Mouse (Mus musculus): Measurements from ENCODE around the gene Kcnab1. TPM values are rescaled to one million over a fixed set of nuclear protein-coding genes. Genes with fewer than 3 reads are reported as not detected.

The Kcnab1 gene
- total and polyA plus RNA-seq, 3 experiments = 0.38 to 0.81 (median 0.76) TPM

DNA sequence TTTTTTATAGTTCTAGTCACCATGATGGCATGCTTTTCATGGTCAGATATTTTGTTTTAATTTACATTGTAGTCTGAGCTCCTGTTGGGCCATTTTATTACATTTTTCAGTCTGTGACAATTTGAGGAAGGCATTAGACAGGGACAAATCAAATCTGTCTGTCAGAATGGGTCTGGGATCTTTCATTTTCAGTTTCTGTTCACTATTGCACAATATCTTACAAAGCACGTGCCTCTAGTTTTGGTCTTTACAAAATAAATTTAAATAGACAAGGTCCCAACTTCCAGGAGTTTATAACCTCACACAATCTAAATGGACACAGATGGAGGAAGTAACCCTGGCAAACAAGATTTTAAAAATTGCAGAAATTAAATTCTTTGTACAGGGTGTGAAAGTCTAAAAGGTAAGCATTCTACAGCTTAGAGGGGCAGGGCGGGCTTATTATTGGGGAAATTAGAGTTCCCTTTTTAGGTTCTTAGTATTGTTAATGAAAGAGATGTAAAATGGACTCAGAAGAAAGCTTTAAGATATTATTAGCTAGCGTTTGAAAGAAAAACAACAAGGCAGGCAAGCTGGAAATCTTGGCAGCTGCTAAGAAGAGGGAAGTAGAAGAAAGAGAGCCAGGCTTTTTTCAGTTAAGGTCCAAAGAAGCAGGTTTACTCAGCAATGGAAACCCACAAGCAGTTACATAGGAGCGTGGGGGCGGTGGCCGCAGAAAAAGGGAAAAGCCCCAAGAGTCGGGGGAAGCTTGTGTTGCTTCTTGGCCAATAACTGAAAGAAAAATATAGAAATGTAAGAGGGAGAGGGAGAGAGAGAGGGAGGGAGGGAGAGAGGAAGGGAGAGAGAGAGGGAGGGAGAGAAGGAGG is 78.9 kb downstream of the Kcnab1 start:
- Histone ChIP-seq H3K4me3 (replicated peaks in 1 of 3; ENCODE audit: low read depth in 2 of 3, low read length in 2 of 3, poor library complexity in 1 of 3) (no peak overlapping the region), H3K27ac (ENCODE audit: insufficient read depth, low read depth) (no peak overlapping the region), H3K36me3 (replicated peaks in 1 of 2; ENCODE audit: control insufficient read depth in 1 of 2, insufficient read depth in 1 of 2, low read length in 1 of 2) (no peaks in the 10 kb centered on the region), H3K9me3 (replicated peaks; ENCODE audit: low read length) (no peaks in the 10 kb centered on the region), H3K9ac (ENCODE audit: insufficient read depth, low read depth) (no peak overlapping the region), H3K4me2 (ENCODE audit: insufficient read depth, low read depth, poor library complexity, severe bottlenecking) (peak overlapping the region; percentile 89), H3K4me1 (ENCODE audit: control insufficient read depth in 1 of 2, insufficient read depth in 2 of 2) (peaks cover 0 to 21% of the 10 kb centered on the region in 2 experiments; a peak in 2 of 4 replicates), H3K27me3 (replicated peaks) (no peaks in the 10 kb centered on the region), H3K79me2 (replicated peaks; ENCODE audit: control insufficient read depth, extremely low read depth, insufficient read depth, poor library complexity, severe bottlenecking) (no peaks in the 10 kb centered on the region)
- no peak for TF ChIP-seq MAX (IDR thresholded peaks at IDR 0.05; ENCODE audit: low read length)
- TF ChIP-seq MAZ (IDR thresholded peaks at IDR 0.05; ENCODE audit: low read depth, low read length) = no peak
- peak; percentile 54 for TF ChIP-seq EP300 (IDR thresholded peaks at IDR 0.05; ENCODE audit: low read length)
- TF ChIP-seq ETS1 (conservative IDR thresholded peaks at IDR 0.05; ENCODE audit: low read depth, low read length) = peak; percentile 27; the same call in 1 of the 2 replicates
- TF ChIP-seq BHLHE40 (IDR thresholded peaks at IDR 0.05; ENCODE audit: low read depth, low read length) = peak; percentile 84
- TF ChIP-seq RAD21 (IDR thresholded peaks at IDR 0.05; ENCODE audit: low read depth, low read length) = no peak
- no peak for TF ChIP-seq ZMIZ1 (IDR thresholded peaks at IDR 0.05; ENCODE audit: low read depth, low read length)
- TF ChIP-seq TBP (conservative IDR thresholded peaks at IDR 0.05; ENCODE audit: low read depth, low read length) = no peak
- no peak; the same call in 1 of the 2 replicates for TF ChIP-seq ZNF384 (IDR thresholded peaks at IDR 0.05; ENCODE audit: low read depth, low read length)
- TF ChIP-seq JUN (IDR thresholded peaks at IDR 0.05; ENCODE audit: insufficient read depth, low read depth, low read length) = no peak
- TF ChIP-seq MXI1 (IDR thresholded peaks at IDR 0.05; ENCODE audit: low read depth, low read length) = 0 out of 2 replicates have a peak, but pooled peaks have one; percentile 11
- TF ChIP-seq IRF4 (IDR thresholded peaks at IDR 0.05; ENCODE audit: low read depth, low read length) = peak; percentile 28; the same call in 1 of the 2 replicates
- no peak for TF ChIP-seq MAFK (IDR thresholded peaks at IDR 0.05; ENCODE audit: insufficient replicate concordance, low read length)
- TF ChIP-seq E2F4 (IDR thresholded peaks at IDR 0.05; ENCODE audit: insufficient replicate concordance, low read depth, low read length) = no peak
- peak; percentile 35; the same call in 1 of the 2 replicates for TF ChIP-seq MEF2A (IDR thresholded peaks at IDR 0.05; ENCODE audit: borderline replicate concordance, low read depth, low read length)
- no peak for TF ChIP-seq MYC (IDR thresholded peaks at IDR 0.05; ENCODE audit: low read depth, low read length)
- DNase-seq (ENCODE audit: extremely low read depth) = peak; percentile 70
- dilution Hi-C loops (cut with MboI; ENCODE audit: extremely low pct_ligation_motif_present, extremely low pct_unique_long_range_greater_than_20kb, low sequenced_read_pairs) (no loop called here), in situ Hi-C loops (cut with MboI; ENCODE audit: low pct_ligation_motif_present, low pct_unique_long_range_greater_than_20kb, low sequenced_read_pairs) (no loop called here)

DNA sequence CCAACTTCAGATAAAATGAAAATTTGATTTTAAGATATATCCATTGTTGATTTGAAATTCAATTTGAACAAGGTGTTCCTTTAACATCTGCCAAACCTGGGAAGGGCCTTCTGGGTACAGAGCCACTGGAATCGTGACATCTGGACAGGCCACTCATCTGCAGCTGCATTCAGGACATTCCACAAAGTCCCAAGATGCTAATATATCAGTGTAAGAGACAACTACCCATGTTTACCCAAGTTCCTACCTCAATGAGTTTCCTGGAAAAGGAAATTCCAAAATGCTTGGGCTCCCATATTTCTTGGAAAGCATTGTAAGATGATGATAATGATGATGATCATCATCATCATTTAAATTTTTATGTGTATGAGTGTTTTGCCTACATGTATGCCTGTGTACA is 91.4 kb downstream of the Kcnab1 start:
- no peak overlapping the region for H3K4me3 ChIP-seq (replicated peaks in 1 of 3; ENCODE audit: low read depth in 2 of 3, low read length in 2 of 3, poor library complexity in 1 of 3)
- in situ Hi-C loops (cut with MboI; ENCODE audit: low pct_ligation_motif_present, low pct_unique_long_range_greater_than_20kb, low sequenced_read_pairs) = no loop called here
- no peaks in the 10 kb centered on the region for H3K36me3 ChIP-seq (replicated peaks in 1 of 2; ENCODE audit: control insufficient read depth in 1 of 2, insufficient read depth in 1 of 2, low read length in 1 of 2)
- peaks cover 0 to 19% of the 10 kb centered on the region in 2 experiments; a peak in 2 of 4 replicates for H3K4me1 ChIP-seq (ENCODE audit: control insufficient read depth in 1 of 2, insufficient read depth in 2 of 2)
- H3K9me3 ChIP-seq (replicated peaks; ENCODE audit: low read length) = no peaks in the 10 kb centered on the region
- dilution Hi-C loops (cut with MboI; ENCODE audit: extremely low pct_ligation_motif_present, extremely low pct_unique_long_range_greater_than_20kb, low sequenced_read_pairs) = no loop called here
- H3K27me3 ChIP-seq (replicated peaks) = no peaks in the 10 kb centered on the region
- H3K9ac ChIP-seq (ENCODE audit: insufficient read depth, low read depth) = no peak overlapping the region
- no peak for TF ChIP-seq TBP (conservative IDR thresholded peaks at IDR 0.05; ENCODE audit: low read depth, low read length)
- no peak for TF ChIP-seq MYC (IDR thresholded peaks at IDR 0.05; ENCODE audit: low read depth, low read length)
- TF ChIP-seq JUN (IDR thresholded peaks at IDR 0.05; ENCODE audit: insufficient read depth, low read depth, low read length) = no peak
- TF ChIP-seq CHD2 (IDR thresholded peaks at IDR 0.05; ENCODE audit: low read length) = no peak
- TF ChIP-seq MAZ (IDR thresholded peaks at IDR 0.05; ENCODE audit: low read depth, low read length) = no peak
- TF ChIP-seq TCF12 (IDR thresholded peaks at IDR 0.05; ENCODE audit: low read depth, low read length) = no peak
- no peak for TF ChIP-seq ZC3H11A (IDR thresholded peaks at IDR 0.05; ENCODE audit: low read depth, low read length)
- no peak overlapping the region for H3K27ac ChIP-seq (ENCODE audit: insufficient read depth, low read depth)
- H3K4me2 ChIP-seq (ENCODE audit: insufficient read depth, low read depth, poor library complexity, severe bottlenecking) = no peak overlapping the region
- DNase-seq (ENCODE audit: extremely low read depth) = no peak
- H3K79me2 ChIP-seq (replicated peaks; ENCODE audit: control insufficient read depth, extremely low read depth, insufficient read depth, poor library complexity, severe bottlenecking) = no peaks in the 10 kb centered on the region
